Mouse (Mus musculus) embryonic stem cell, embryonic (primary cell): ENCODE results near the gene Tnks2.

ENCODE experiments used
- CTCF ChIA-PET, 4 experiments: fragments of 300-600 bp in 2 of 4; fragments of 350-600 bp in 2 of 4; sonication (Branson Sonifier 250); formaldehyde crosslinking; loops; one replicate each; lab custom pipeline; 2022; ENCODE audit warnings: inconsistent platforms in 2 of 4; lab: Charles Lee
- POLR2A ChIA-PET, 4 experiments: fragments of 300-600 bp in 2 of 4; fragments of 350-600 bp in 2 of 4; sonication (Branson Sonifier 250); formaldehyde crosslinking; loops; one replicate each; lab custom pipeline; 2022; ENCODE audit warnings: antibody characterized with exemption in 4 of 4, inconsistent platforms in 1 of 4; lab: Charles Lee

The Tnks2 gene

DNA sequence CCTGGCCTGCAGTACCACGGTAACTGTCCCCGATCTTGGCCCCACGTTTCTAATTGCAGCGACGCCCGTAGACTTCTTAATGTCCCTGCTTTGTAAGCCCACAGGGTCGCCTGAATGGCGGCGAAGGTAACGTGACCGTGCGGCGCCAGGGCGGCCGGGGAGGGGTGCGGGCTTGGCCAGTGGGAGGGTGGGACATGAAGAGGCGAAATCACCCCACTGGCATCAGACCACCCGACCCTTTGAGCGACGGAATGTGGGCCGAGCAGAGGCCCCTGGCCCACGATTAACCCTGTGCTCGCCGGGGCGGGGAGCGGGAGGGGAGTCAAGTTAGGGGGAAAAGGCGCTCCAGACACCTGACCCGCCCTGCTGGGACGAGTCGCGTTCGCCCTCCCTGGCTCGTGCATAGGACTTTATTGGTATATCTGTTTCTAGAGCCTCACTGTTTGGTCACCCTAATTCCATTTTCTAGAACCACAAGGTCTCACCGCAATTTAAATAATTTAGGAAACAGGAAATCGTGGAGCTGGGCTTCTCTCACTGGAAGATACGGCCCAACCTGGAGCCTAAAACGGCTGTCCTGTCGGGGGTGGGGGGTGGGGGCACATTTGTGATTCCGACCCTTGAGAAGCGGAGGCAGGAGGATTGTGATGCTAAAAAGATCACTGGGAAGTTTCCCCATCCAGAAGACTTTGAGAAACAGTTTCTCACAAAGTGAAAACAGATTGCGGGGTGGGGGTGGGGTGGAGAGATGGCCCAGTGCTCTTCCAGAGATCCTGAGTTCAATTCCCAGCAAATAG, 70.4 kb downstream of the Tnks2 start:
- ChIA-PET CTCF (interaction anchor here in 2 of 4 experiments (0.6 to 0.7 kb wide), 2 partner anchors 7 to 45 kb away, joined by 3 to 7 read pairs; no protein-coding TSS in a partner anchor), POLR2A (interaction anchor here in 3 of 4 experiments (0.6 to 8.3 kb wide), 6 partner anchors 13 to 146 kb away, joined by 3 to 56 read pairs (median 3); partner anchors contain the start of genes Btaf1 (in 1 of the 3) and Fgfbp3 (in 1 of the 3))

DNA sequence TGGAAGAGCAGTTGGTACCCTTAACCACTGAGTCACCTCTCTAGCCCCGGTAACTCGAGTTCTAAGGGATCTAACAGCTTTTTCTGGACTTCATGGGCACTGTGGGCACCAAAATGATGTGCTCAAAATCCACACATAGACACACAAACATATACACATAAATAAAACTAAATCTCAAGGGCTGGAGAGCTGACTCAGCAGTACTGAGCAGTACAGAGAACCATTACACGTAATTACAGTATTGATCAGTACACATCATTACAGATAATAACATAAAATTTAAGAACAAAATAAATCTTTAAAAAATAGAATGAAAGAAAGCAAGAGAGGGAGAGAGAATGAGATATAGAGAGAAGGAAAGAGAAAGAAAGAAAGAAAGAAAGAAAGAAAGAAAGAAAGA, 75.1 kb downstream of the Tnks2 start:
- CTCF ChIA-PET = interaction anchor here (0.5 to 4.0 kb wide), 47 partner anchors 8 to 716 kb away, joined by 3 to 63 read pairs (median 4); partner anchors contain the start of genes Fgfbp3 (in 4 of the 4) and Btaf1 (in 2 of the 4)
- POLR2A ChIA-PET = interaction anchor here (0.9 to 8.3 kb wide), 12 partner anchors 8 to 110 kb away, joined by 3 to 56 read pairs (median 10); partner anchors contain the start of genes Btaf1 (in 3 of the 4), Fgfbp3 (in 2 of the 4) and Tnks2 (in 1 of the 4)

DNA sequence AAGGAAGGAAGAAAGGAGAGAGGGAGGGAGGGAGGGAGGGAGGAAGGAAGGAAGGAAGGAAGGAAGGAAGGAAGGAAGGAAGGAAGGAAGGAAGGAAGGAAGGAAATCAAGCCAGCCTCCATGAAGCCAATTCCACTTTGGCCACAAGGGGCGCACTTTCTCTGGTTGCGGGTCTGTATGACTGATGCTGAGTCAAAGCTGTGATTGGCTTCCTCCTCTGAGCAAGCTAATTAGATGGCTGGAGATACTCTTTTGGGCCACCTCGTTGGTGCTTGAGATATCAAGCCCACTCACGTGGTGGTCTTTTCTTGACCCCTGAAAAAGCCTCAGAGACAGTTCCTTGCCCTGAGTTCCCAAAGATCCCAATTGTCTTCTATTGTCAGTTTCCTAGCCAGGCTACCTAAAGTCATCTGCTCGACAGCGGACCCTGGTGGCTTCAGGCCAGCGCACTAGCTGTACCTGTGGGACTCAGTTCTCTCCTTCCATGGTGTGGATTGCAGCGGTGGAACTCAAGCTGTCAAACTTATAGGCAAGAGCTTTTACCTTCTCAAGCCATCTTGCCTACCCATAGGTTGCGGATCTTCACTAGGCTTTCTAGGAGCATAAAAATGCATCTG, 75.8 kb downstream of the Tnks2 start:
- ChIA-PET POLR2A (interaction anchor here (0.5 to 8.3 kb wide), 24 partner anchors 8 to 174 kb away, joined by 3 to 56 read pairs (median 4); partner anchors contain the start of genes Btaf1 (in 4 of the 4), Fgfbp3 (in 2 of the 4) and Tnks2 (in 1 of the 4)), CTCF (interaction anchor here (0.5 to 4.0 kb wide), 78 partner anchors 8 to 717 kb away, joined by 3 to 63 read pairs (median 4); partner anchors contain the start of genes Fgfbp3 (in 4 of the 4), Btaf1 (in 2 of the 4) and Tnks2 (in 1 of the 4))

DNA sequence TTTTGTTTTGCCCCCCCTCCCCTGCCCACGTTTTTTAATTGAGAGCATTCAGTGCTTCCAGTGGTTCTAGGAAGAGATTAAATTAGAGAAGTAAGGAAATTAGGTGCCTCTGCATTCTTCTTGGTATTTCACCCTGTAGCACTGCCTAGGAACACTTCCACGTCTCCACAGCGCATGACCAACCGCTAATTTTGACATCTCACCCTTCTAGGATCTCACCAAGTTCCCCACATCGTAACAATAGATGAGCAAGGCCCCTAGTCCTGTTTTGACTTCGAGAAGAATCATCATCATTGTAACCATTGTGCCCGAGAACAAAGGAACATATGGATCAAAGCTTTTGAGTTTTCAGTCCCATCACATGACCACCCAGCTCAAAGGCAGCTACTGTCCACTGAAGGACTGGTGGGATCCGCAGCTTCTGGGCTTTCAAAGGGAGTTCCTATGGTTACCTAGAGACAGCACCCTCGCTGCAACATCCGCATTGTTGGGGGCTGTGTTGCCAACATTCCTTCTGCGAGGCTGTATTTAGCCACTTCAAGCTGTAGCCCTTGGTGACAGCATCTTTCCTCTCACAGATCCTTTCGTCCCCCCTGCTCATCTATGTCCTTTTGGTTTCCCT, 76.5 kb downstream of the Tnks2 start:
- POLR2A ChIA-PET = interaction anchor here (0.8 to 8.3 kb wide), 21 partner anchors 7 to 175 kb away, joined by 3 to 56 read pairs (median 5); partner anchors contain the start of genes Btaf1 (in 3 of the 4), Fgfbp3 (in 2 of the 4) and Tnks2 (in 1 of the 4)
- CTCF ChIA-PET = interaction anchor here (0.6 to 4.0 kb wide), 49 partner anchors 8 to 717 kb away, joined by 3 to 63 read pairs (median 4); partner anchors contain the start of genes Fgfbp3 (in 3 of the 4), Btaf1 (in 2 of the 4) and Tnks2 (in 1 of the 4)

DNA sequence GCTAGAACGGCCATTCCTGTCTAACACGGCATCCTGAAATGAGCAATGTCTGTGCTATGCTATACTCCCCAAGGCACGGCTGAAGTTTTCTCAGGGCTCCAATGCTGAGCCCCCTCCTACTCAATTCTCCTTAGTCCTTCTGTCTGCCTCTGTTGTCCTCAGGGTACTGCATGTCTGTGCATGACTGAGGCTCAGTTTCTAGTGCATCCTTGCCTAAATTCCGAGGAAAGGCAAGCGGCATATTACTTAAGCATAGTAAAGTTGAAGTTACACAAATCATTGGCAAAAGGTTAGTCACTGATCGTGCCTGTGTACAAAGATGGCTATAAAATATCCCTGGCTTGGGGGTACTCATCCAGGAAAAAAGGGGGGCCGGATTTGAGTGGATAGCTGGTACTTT, 79.0 kb downstream of the Tnks2 start:
- ChIA-PET POLR2A (interaction anchor here in 2 of 4 experiments (0.6 to 3.7 kb wide), 7 partner anchors 9 to 464 kb away, joined by 3 to 39 read pairs (median 3); partner anchors contain the start of gene Kif11 (in 1 of the 2)), CTCF (no interaction called here)

DNA sequence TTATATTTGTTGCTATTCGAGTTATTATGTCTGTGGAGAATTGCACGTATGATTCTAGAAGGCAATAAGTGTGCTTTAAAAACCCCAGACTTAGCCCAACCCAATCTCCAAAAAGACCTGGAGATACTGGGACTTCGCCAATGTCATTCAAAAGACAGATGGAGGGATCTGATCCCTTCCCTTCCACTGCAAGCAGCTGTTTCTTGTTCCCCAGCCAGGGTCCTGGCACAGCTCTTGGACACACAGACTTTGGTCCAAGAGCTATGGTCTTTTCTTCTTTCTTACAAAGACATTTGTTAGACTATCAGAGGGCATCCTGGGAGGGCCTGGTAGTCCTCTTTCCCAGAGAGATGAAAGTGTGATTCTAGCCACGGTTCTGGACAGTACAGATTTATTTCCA, 82.2 kb downstream of the Tnks2 start:
- CTCF ChIA-PET = interaction anchor here in 2 of 4 experiments (0.7 to 0.9 kb wide), 2 partner anchors 10 to 73 kb away, joined by 3 to 5 read pairs; no protein-coding TSS in a partner anchor
- POLR2A ChIA-PET = interaction anchor here in 2 of 4 experiments (0.6 to 4.5 kb wide), 10 partner anchors 10 to 689 kb away, joined by 3 to 56 read pairs (median 3); partner anchors contain the start of genes Btaf1 (in 1 of the 2) and Kif11 (in 1 of the 2)

DNA sequence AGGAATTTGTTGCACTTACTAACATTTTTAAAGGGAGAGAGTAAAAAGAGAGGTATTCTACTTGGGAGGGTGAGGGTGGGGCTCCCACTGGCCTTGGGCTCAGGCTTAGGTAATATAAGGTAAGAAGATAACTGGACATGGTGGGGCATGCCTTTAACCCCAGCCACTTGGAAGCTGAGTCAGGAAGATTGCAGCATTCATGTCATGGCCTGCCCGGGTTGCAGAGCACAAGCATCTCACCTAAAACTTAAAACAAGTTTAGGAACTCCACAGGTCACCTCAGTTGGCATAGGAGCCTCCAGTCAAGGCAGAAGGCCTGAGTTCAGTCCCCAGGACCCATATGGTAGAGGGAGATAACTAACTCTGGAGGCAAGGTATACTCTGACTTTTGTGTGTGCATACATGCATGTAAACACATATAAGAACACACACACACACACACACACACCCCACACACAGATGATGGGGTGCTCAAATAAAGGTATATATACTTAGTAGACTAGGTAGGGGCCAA, 82.9 kb downstream of the Tnks2 start:
- CTCF ChIA-PET = interaction anchor here in 1 of 4 experiments (0.6 kb wide), 1 partner anchor 101 kb away, joined by 7 read pairs; no protein-coding TSS in a partner anchor
- POLR2A ChIA-PET = interaction anchor here in 2 of 4 experiments (0.6 to 4.5 kb wide), 9 partner anchors 9 to 689 kb away, joined by 3 to 56 read pairs (median 4); partner anchors contain the start of genes Kif11 (in 2 of the 2) and Btaf1 (in 1 of the 2)

DNA sequence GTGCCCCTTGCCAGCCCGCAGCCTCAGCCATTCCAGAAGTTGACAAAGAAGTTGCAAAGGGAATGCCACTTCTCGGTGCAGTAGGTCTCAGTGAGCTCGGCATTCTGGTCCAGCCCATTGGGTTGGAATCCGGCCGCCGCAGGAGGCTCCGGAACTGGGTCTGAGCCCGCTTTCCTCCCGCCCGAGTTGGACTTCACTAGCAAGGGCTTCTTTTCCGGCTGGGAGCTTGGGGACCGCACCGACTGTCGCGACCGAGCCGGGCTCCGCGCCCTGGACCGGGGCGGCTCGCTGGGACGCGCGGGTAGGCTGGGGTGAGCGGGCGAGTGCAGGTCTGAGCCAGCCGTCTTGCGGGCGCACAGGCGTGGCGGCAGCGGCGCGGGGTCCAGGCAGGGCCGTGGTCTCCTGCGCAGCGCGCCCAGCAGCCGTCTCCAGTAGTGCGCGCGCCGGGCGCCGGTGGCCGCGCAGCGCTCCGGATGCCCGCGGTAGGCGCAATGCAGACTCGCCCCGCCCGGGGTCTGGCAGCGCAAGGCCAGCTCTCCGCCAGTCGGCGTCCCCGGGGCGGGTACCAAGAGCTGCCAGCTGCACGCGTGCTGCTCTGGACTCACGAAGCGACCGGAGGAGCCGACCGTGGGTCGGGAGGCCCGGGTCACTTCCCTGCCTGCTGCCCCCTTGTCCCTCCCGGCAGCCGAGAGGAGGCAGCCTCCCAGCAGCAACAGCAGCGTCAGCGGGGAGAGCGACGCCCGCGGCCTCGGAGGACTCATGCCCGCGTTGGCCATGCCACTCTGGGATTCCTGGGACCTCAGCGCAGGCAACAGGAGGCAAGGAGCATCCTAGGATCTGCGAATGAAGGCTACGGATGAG, 84.6 kb downstream of the Tnks2 start:
- ChIA-PET POLR2A (interaction anchor here (0.5 to 4.5 kb wide), 48 partner anchors 7 to 655 kb away, joined by 3 to 56 read pairs (median 4); partner anchors contain the start of genes Tnks2 (in 3 of the 4), Btaf1 (in 1 of the 4), Kif11 (in 1 of the 4) and Ppp1r3c (in 1 of the 4)), CTCF (interaction anchor here (0.8 to 2.3 kb wide), 17 partner anchors 9 to 1199 kb away, joined by 3 to 42 read pairs (median 4); no protein-coding TSS in a partner anchor)

DNA sequence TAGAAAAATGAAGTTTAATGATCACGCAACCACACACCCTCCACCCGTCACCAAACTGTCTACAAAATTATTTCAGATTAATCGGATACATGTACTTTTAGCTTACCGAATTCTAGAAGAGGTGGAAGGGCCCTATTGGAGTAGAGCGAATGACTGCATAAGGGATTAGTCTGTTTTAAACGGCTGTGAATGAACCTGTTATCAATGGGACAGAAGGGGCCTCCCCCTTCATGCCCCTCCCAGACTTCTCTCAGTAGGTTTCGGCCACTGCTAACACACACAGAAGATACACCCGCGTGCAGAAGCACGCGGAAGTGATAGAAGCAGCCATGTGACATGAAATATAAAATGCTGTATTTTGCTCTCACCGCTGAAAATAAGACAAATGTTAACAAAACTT, 85.4 kb downstream of the Tnks2 start, which contains the start of gene Fgfbp3:
Fgfbp3 (minus strand) TSS at position 150 of the 400 bp plus-strand sequence.
- POLR2A ChIA-PET = interaction anchor here in 3 of 4 experiments (0.9 to 4.5 kb wide), 28 partner anchors 8 to 654 kb away, joined by 3 to 56 read pairs (median 6); partner anchors contain the start of genes Kif11 (in 1 of the 3), Ppp1r3c (in 1 of the 3) and Tnks2 (in 1 of the 3)

DNA sequence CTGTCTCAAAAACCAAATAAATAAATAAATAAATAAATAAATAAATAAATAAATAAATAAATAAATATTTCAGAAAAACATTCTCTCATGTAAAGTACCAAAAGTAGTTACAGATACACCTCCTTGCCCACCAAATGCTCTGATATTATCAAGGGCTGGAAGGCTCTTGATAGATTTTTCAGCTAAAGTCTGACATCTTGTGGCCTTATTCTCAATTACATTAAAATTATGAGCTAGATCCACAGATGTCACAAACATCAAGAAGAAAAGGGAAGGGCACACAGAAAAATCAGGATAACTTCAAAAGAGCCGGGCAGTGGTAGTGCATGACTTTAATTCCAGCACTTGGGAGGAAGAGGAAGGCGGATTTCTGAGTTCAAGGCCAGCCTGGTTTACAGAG, 88.0 kb downstream of the Tnks2 start:
- POLR2A ChIA-PET = interaction anchor here in 2 of 4 experiments (0.5 to 3.7 kb wide), 18 partner anchors 9 to 454 kb away, joined by 3 to 22 read pairs (median 4); partner anchors contain the start of genes Kif11 (in 1 of the 2) and Ppp1r3c (in 1 of the 2)
- CTCF ChIA-PET = interaction anchor here (0.5 to 2.9 kb wide), 25 partner anchors 10 to 452 kb away, joined by 3 to 34 read pairs (median 5); no protein-coding TSS in a partner anchor

More for the DNA sequence above, 85.4 kb downstream of the Tnks2 start, which contains the start of gene Fgfbp3:
- CTCF ChIA-PET = interaction anchor here (0.8 to 2.3 kb wide), 13 partner anchors 9 to 182 kb away, joined by 3 to 42 read pairs (median 4); no protein-coding TSS in a partner anchor

DNA sequence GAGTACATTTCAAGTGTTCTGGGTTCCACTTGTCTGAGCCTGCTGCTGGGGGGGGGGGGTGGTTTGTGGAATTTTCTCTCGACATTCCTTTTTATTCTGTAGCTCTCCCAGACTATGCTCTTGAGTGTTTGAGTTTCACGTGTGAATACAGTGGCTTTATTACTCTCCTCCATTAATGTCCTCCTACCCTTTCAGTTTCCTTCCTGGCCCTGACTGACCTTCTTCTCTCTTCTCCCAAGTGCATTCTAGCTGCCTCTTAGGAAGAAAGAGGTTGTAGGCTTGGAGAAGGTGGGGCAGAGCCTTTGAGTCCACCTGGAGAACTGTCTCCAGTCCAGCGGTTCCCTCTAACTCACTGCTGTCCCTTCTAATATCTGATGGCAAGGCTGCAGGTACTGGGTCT, 88.9 kb downstream of the Tnks2 start:
- ChIA-PET CTCF (interaction anchor here (0.6 to 2.9 kb wide), 10 partner anchors 13 to 122 kb away, joined by 3 to 34 read pairs (median 4); no protein-coding TSS in a partner anchor), POLR2A (interaction anchor here in 2 of 4 experiments (0.9 to 3.7 kb wide), 13 partner anchors 8 to 453 kb away, joined by 3 to 22 read pairs (median 4); partner anchors contain the start of gene Kif11 (in 1 of the 2))

DNA sequence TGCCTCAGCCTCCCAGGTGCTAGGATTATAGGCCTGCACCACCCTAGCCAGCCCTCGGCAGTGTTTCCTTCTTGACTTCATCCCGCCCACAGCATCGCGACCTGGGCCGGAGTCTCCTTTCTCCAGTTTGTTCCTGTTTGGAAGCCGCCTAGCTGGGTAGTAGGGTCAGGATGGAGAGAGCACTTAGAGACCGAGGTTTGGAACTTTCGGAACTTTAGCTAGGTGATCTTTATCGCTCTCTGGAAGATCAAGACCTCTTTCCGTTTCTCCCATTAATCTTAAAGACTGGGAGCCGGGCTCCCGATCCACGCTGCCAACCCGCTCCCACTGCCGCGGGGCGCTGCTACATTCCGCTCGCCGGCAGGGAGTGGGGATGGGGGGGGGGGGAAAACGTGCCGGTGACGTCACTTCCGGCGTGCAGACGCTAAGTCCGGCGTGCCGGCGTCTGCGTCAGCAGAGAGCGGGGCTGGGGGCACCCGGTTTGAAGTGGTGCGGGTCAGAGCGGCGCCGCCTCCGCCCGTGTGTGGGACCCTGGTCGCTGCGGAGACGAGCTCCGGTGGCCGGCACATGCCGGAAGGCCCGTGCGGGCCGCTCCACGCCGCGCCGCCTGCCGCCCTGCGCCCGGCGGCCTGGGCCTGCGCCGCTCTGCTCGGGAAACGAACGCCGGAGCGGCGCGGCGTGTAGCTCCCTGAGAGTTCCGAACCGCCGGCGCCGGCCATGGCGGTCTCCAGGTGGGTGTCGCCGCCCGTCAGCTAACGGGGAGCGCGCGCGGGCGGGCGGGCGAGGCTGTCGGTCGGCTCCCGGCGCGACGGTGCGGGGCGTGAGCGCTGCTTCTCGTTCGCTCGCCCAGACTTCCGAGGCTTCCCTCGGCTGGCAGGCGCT, 91.9 kb downstream of the Tnks2 start, which contains the start of gene Btaf1:
Btaf1 (plus strand) TSS at position 409 of the 882 bp plus-strand sequence.
- ChIA-PET CTCF (interaction anchor here (0.5 to 2.4 kb wide), 10 partner anchors 16 to 499 kb away, joined by 3 to 14 read pairs (median 4); no protein-coding TSS in a partner anchor), POLR2A (interaction anchor here (0.5 to 8.7 kb wide), 77 partner anchors 8 to 1506 kb away, joined by 3 to 58 read pairs (median 4); partner anchors contain the start of genes Kif11 (in 2 of the 4), Tnks2 (in 2 of the 4), March5 (in 1 of the 4) and Ppp1r3c (in 1 of the 4))

DNA sequence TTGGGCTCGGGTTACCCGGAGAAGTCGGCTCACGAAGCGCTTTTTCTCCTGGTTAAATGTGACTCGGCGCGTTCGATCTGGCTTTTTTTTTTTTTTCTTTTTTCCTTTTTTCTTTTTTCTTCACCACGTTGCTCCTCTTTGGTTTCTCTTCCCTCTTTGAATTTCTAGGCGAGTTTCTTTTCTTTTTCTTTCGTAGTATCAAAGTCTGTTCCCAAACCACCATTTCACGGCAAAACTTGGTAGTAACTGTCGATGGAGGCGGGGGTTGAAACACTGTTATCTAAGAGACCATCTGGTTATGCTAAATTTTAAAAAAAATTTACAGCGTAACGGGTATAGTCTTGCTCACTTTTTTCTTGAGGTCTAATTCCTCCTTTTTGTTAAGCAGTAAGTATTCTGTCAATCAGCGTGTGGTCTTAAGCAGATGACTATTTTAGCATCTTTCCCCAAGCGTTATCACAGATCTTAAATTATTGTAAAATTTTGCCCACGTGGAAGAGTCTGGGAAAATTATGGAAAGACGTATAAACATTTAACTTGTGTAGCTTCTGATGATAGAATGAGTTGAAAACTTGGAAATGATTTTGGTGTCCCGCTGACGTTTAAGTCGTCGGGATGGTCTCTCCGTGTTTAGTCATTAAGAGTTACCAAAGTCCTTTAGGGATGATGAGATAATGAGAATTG, 92.7 kb downstream of the Tnks2 start:
- CTCF ChIA-PET = interaction anchor here in 3 of 4 experiments (0.5 to 2.4 kb wide), 8 partner anchors 16 to 498 kb away, joined by 3 to 14 read pairs (median 5); no protein-coding TSS in a partner anchor
- POLR2A ChIA-PET = interaction anchor here (0.5 to 8.7 kb wide), 67 partner anchors 8 to 1505 kb away, joined by 3 to 58 read pairs (median 4); partner anchors contain the start of genes Kif11 (in 2 of the 4), Fgfbp3 (in 1 of the 4), March5 (in 1 of the 4) and Ppp1r3c (in 1 of the 4)
